Mouse (Mus musculus): ENCODE results near the gene Cdh20. TPM values are rescaled to one million over a fixed set of nuclear protein-coding genes. Genes with fewer than 3 reads are reported as not detected.

Gene Cdh20
- polyA plus RNA-seq, 1 experiment: 0.03 TPM

- DNase-seq (ENCODE audit: low spot score): no peak
Observed at GRCm38 (mm10) chr1:105041668-105042067, 273.3 kb downstream of the Cdh20 start.

Measured in urinary bladder, adult 2 months (tissue).